Mouse (Mus musculus): ENCODE measurements at regions not wholly inside any gene's neighbourhood (a gene's known extent, or its start where the extent isn't known, plus 50 kb on each side); places are given as distances from the start of the nearest gene placed in this dataset.
"Not testable (repeated sequence)": the region's sequence is repeated elsewhere in the genome, so short reads cannot be mapped to it uniquely, and the experiment has no call there.

DNA sequence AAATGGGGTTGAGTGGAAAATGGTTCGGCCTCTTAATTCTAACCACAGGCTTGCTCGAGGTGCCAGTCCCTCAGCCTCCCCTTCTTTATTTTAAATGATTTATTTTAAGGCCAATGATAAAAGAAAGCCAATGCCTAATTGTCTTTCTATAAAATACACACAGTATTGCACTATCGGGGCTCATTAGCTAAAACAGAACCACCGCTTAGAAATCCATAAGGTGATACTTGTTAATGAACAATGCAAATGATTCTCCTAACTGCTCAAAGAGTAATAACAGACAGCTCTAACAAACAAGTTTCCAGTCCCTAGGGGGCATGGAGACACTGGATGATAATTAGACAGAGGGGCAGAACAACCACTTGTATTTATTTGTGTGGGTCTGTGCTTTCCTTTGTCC, 58.8 kb downstream of the Emx2 start:
- CTCF ChIA-PET, result no interaction called here

DNA sequence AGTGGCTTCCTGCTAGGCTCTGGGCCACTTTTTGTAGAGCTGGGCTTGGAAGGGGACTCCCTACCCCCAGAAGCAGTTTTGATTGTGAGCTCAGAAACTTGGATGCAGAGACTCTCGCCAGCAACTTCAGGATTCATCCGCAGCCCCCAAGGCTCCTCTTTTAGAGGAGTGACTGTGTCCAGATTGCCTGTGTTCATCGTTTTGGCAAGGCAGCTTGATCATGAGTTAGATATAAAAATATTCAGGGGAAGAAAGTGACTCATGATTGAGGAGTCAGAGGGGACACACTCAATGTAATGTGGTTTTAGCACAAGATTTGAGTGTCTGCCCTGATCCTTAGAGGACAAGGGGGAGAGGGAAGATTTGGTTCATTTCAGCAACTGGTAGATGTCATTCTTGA, 61.0 kb downstream of the Emx2 start:
- CTCF ChIA-PET, result no interaction called here

DNA sequence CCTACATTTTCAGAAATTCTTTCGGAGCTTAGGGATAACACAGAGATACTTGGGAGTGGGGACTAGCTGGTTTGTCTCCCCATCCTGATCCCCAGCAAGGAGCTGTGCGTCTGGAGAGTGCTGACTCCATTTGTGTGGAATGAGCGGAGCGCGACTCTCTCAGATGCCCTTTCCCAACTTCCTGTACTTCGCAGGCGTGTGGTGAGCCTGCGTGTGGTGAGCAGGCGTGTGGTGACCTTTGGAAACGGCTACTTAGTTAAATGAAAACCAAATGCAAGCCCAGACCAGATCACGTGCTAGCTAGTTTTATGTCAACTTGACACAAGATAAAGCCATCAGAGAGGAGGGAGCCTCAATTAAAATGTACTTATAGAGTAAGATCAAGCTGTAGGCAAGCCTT, 64.0 kb downstream of the Emx2 start:
- CTCF ChIA-PET, result no interaction called here

DNA sequence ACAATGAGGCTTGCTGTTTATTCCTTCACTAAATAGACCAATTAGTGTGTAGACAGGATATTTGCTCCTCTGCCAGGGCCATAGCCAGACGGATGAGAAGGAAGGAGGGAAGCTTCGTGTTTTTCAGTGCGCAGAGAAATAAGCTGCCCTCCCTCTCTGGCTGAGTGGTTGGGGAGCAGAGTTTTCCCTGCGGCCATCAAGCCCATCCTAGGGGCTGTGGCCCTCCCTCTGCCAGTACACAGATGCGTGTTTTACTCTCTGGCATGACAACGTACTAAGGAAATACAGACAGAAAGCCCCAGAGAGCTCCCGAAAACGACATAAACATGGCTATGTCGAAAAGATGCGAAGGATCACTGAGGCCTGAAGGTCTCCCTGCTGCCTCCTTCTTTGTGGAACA, 65.2 kb downstream of the Emx2 start:
- CTCF ChIA-PET, result no interaction called here

DNA sequence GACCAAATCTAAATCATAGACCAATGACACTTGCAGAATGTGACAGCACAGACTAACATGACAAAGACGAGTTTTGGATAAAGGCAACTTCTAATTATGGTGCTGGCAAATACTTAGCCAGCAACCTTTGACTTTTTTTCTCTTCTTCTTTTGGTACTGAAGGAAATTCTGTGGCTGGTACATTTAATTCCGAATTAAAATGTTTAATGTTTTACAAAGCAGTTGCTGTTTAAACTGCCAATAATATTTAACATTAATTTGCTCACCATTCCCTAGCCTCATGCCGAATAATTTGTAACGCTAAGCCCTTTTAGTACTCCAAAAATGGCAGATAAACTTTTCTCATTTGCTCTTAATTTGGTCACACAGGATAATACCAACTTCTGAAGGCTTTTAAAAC, 105.9 kb downstream of the Emx2 start:
- CTCF ChIA-PET, result no interaction called here

DNA sequence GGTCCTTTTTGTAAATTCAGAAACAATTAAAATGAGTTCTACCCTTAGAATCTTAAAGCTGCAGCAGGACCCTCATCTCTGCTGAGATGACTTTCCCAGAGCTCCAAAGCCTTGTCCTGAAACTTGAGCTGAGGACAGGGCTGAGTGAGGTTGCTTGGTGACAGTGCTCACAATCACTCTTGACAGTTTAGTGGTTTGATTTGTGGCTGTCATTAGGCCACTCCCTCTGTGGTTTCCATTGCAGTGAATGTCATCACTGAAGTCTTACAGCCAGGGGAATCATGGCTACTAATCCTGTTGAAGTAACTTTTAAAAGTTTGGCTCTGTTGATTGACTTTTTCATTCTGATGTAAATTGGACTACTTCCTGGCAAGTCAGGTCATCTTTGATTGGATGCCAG, 110.7 kb downstream of the Emx2 start:
- CTCF ChIA-PET, result no interaction called here

DNA sequence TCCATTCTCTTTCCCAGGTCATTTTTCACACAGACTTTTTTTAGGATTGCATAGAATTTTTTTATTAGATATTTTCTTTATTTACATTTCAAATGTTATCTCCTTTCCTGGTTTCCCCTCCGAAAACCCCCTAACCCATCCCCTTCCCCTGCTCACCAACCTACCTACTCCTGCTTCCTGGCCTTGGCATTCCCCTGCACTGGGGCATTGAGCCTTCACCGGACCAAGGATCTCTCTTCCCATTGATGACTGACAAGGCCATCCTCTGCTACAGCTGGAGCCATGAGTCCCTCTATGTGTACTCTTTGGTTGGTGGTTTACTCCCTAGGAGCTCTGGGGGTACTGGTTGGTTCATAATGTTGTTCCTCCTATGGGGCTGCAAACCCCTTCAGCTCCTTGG, 111.4 kb downstream of the Emx2 start:
- CTCF ChIA-PET, result not testable (repeated sequence)

DNA sequence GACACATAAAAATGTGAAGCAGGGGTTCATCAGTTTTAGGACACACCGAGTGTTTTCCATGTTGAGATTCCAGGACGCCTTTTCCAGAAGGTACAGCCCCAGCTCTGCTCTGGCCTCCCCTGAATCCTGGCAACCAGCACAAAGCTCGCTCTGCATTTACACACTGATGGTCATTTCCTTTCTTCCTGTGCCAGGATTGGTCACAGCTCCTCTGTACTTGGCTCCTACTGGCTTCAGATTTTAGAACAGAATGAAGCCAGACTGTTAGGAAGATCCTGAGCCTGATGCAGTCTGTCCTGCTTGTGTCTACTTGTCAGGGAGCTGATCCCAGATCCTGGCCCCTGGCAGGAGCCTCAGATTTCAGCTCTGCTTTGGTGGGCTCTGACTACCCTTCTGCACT, 116.2 kb downstream of the Emx2 start:
- CTCF ChIA-PET, result no interaction called here

DNA sequence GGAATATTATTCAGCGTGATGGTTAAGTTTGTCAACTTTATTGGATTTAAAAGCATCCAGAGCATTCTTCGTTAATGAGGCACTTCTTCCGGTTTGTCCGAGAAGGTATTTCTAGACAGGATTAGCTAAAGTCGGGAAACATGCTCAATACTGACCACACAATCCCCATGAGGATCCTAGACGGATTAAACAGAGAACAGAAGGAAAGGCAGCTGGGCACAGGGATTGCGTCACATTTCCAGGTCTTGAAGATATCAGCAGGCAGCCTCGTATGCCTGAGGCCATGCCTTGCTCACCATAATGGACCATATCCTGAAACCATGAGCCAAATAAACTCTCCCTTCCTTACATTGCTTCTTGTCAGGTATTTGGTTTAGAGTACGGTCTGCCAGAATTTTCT, 119.7 kb downstream of the Emx2 start:
- CTCF ChIA-PET, result no interaction called here

DNA sequence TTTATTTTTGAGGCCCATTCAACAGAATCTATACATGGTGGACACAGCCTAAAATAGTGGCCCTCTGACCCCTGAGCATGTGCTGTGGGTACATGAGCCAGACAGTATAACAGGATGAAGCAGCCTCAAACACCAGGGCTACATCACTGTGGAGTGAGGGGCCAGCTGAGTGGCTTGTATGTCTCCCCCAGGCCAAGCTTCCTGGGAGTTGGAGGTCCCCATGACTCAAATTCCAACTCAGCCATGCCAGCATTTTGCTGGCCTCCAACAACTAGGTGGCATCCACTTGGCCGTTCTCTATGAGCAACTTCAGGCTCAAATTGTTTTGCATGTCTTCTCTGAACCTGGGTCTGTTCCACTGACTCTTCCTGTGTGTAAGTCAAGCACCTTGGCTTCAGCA, 121.5 kb downstream of the Emx2 start:
- CTCF ChIA-PET, result no interaction called here

DNA sequence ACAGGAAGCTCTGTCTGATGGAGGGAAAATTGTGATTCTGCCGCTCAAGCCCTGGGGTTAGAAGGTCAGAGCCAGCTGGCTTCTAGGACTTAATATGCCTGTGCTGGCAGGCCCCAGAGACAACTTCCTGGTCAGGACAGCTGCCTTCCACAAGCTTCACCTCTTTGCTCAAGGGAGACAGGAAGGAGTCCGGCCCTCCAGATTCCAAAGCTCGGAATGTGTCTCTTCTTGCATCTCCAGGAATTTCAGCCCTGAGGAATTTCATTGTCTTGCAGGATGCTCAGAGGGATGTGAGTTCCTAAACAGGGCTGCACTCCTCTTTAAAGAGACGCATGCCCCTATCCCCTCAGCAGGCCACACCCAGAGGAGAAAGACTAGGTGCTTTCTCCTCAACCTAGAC, 127.7 kb downstream of the Emx2 start:
- CTCF ChIA-PET, result no interaction called here

DNA sequence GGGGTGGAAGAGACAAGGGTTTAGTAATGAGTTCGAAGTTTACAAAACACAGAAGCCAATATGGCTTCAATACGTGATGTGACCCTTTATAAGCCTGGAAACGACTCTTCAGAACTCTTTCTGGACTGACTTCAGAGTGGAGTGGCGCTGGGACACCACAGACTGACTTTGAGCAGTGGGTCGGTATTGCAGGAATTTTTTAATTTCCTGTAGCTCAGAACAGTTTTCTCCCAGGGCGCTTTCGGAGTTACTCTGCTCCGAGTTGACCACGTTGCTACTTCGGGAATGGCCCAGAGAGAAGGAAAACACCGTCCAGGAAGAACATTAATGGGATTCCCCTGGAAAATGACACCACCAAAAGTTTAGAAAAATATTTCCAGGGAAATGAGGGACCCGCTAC, 129.1 kb downstream of the Emx2 start:
- CTCF ChIA-PET, result no interaction called here

DNA sequence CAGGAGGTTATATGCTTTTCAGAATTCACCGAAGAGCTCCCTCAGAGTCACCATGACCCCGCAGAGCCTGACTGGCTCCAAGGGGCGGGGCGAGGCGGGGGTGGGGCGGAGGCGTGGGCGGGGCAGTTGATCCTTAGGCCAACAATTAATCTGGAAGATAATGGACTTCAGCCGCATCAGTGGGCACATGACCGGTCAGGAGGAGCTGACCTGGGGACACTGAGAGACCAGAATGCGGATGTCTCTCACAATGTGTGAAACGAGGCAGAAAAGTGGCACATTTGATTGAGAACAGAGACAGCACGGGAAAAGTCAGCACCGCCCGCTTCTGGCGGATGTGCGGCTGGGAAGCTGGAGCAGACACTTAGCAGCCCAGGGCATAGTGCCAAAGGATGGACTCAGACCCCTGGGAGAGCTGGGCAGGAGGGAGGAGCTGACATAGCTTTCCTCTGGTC, 129.9 kb downstream of the Emx2 start:
- CTCF ChIA-PET, result interaction anchor here (0.6 kb wide), 1 partner anchor 196 kb away, joined by 3 read pairs; no protein-coding TSS in a partner anchor

DNA sequence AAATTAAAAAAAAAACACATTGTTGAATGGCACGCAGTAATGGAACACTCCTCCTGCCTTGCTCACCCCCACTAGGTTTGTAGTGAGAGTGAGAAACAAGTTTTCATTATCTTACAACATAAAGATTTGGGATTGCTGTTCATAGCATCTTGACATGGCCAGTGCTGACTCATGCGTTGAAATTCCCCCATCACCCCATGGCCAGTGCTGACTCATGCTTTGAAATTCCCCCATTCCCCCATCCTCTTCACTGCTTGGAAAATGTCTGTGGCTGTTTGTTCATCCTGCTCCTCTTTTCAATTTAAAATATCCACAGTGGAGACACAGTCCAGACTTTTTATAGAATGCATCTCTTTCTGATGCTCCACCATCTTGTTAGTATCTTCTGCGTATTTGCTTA, 131.8 kb downstream of the Emx2 start:
- CTCF ChIA-PET, result no interaction called here

DNA sequence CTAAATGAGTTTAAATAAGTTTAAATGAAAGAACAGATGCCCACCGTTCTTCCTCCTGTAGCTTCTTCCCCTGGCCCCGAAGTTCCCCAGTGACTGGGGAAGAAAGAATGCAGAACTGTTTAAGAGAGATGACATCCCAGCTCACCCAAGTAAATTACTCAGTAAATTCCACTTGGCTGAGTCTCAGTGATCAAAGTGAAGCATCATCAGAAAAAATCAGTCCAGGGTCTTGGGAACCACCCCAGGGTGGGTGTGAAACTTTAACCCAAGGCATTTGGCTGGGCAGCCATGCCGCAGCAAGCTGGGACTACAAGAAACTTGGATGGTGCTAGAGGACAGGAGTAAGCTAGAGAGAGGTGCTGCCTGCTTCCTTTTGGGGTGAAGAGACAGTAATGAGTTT, 133.9 kb downstream of the Emx2 start:
- CTCF ChIA-PET, result no interaction called here

DNA sequence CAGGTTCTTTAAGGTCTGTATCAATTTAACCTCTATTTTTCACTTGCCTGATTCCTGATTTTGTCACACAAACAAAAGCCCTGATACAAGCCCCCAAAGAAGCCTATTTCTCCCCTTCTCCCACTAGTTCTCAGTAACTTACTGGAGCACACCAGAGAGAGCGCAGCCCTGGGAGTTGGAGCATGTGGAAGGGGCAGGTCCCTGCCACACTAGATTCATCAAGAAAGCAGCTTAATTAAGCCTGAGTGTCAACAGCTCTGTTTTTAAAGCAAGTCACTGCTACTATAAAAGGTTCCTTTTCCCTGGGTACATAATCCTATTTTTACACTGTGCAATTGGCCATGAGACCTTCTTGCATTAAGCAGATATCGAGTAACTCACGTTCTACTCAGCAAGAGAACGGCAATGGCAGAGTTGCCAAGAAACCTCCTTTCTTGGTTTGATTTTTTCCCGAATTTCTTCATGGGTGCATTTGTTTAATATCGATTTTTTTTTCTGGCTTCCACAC, 166.2 kb downstream of the Emx2 start:
- CTCF ChIA-PET, result no interaction called here

DNA sequence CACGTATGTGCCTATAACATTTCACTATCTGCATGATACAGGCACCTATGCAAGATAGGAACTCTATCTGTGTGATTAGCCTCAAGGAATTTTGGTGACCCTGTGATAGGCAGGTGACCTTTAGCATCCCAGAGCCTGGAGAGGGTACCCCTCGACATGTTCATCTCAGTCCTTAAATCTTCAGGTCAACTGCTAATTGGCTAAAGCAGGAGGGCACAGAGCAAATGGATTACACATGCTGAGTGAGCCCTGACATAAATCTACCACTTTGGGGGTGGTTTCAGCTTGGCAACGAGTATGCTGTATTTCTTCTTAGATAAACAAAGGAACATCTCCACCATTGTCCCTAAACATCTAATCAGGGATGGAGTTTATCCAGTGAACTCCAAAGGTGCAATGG, 169.5 kb downstream of the Emx2 start:
- CTCF ChIA-PET, result no interaction called here

DNA sequence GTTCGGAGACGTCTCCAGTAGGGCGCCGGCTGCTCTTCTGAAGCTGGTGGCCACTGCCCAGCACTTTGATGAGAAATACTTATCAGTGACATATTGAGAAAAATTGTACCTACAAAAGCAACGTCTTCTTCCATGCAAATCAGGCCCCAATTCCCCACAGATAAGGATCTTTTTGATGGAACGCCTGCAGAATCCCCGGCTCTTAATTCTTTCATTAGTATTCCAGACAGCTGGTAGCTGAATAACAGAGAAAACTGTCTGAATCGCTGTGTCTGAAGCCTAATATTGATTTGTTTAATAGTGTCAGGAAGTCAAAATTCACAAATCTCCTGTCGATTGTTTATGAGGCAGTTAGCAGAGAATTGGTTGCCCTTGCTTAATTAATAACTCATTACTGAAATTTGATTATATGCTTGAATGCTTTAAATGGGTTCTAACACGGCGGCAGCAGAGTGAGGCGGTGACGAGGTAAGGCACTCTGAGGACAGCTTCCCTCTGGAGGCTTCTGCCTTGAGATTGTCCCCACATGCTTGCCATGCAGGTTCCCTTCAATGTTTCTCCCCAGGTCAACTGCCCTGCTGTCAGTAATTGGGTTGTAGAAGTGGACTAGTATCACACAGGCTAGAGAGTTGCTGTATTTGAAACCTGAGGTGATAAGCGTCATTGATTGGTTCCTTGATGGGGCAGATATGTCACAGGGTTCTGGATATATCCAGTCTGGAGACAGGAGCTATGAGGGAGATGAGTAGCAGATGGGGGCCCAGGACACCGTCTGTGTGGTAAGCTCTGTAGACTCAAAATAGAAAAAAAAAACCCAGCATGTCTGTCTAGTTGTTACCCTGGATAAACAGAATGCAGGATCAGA, 170.4 kb downstream of the Emx2 start:
- CTCF ChIA-PET, result no interaction called here

DNA sequence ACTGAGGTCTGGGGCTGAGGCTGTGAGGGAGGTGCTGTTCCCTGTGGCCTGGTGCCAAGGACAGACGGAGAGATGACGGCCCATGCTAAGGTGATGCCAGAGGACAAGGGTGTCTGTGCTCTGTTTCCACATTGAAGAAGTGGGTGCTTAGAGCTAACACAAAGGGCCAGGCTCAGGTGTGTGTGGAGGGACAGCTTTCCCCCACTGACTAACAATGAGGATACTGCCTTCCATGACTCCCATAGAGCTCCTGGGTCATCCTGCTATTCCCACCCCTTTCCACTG, 170.9 kb downstream of the Emx2 start:
- CTCF ChIA-PET, result no interaction called here

DNA sequence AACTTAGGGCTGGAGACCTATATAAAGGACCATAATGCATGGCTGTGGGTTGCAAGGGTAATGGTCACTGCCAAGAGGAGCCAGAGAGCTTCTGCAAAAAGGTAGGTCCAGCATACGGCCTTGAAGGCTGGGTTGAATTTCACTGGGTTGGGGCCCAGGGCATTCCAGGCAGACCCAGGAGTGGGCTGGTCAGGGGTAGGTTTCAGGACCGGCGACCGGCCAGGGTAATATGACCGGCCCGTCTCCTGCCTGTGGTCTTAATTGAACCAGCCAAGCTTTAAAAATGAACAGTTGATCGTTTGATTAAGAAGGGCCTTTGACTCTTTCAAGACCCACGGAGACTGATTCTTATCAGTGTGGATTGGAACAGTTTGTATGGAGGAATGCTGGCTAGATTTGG, 171.9 kb downstream of the Emx2 start:
- CTCF ChIA-PET, result no interaction called here

DNA sequence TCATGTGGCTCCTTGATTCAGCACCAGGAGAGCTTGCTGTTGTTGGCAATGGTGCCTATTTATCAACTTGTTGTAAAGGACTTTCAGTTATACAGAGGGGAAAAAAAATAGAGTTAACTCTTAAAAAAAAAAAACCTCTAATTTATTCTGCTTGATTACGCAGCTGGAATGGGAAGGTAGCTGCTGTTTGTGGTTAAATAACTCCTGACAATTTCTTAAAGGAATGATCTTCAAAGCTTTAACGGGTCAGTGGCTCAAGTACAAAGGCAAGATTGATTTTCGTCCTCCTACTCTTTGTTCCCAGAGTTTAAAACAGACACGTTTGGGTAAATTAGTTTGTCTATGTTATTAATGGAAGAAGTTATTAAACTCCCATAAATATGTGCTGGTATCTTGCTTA, 172.5 kb downstream of the Emx2 start:
- CTCF ChIA-PET, result no interaction called here

DNA sequence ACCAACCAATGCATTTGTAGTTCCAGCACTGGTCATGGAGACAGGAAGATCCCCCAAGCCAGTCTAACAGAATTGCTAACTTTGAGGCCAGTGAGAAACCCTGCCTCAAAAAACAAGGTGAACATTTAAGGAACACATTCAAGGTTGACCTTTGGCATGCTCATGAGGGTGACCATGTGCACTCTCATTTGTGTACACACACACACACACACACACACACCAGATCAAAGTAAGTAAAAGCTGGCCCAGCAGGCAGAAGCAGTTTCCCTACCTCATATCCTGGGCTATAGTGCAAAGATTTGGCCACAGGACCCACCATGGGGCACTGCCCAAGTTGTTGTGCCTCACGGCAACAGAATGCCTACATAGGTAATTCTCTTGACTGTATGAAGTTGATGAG, 173.4 kb downstream of the Emx2 start:
- CTCF ChIA-PET, result no interaction called here

DNA sequence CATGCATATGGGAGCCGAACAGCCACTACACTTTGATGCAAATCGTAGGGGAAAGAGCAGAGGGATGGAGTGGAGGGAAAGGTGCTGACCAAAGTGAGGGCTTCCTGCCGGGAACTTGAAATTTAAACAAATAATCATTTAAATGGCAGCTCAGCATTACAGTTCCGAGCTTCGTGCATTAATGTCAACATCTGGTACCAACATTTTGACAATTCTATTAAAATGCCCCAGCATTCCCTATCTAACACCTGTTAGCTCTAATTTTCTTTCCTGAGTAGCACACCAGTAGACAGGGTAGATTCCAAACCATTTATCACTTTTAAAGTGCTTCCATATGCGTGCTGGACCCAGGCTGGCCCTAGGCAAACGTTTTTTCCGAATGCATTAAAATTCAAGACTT, 178.1 kb downstream of the Emx2 start:
- CTCF ChIA-PET, result no interaction called here

DNA sequence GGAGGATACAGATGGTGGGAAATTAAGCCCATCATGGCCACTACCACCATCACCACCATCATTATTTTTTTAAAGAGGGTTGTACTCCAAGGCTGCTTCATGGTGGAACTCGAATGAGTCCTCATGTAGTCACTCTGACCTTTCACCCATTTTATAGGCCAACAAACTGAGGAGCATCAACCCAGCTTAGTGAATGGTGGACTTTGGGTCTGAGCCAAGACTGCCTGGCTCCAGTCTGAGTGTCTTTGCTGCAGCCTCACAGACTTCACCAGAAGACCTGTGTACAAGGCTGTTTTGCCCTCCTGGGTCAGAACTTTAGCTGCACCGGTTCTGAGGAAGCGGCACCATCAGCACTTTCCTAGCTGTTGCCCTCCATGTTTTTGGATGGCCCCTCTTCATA, 184.4 kb downstream of the Emx2 start:
- CTCF ChIA-PET, result no interaction called here

DNA sequence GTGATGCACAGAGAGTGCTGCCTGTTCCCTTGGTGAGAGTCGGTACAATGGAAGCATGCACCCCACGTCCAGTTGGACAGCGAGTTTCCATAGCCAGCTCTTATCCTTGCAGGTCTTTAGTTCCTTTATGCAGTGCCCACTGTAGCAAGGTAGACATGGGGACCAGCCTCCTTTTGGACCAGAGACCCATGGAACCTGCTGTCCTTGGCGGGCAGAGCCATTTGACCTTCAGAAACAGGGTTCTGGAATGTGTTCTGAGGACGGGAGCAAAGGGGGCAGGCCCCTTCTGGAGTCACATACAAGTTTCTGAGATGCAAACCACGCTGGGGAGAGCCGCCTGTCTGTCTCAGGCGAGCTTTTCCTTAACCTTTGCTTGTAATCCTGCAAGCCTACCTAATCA, 188.1 kb downstream of the Emx2 start:
- CTCF ChIA-PET, result no interaction called here
